Mouse (Mus musculus): ENCODE measurements around the gene S1pr4.

Gene S1pr4

DNA sequence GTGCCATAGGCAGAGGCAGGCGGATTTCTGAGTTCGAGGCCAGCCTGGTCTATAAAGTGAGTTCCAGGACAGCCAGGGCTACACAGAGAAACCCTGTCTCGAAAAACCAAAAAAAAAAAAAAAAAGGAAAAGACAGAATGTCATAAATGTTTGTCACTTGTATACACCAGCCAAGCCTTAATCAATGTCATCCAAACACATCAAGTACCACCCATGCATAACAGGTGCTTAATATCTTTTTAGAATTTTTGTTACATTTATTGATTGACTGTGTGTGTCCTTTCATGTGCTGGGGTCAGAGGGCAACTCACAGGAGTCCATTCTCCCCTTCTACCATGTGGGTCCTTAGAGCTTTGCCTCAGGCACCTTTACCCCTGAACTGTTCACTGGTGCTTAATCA lies at the start of gene S1pr4:
S1pr4 (minus strand) TSS at position 101 of the 400 bp plus-strand sequence.
- no peak for DNase-seq (ENCODE audit: low spot score in 2 of 2)

DNA sequence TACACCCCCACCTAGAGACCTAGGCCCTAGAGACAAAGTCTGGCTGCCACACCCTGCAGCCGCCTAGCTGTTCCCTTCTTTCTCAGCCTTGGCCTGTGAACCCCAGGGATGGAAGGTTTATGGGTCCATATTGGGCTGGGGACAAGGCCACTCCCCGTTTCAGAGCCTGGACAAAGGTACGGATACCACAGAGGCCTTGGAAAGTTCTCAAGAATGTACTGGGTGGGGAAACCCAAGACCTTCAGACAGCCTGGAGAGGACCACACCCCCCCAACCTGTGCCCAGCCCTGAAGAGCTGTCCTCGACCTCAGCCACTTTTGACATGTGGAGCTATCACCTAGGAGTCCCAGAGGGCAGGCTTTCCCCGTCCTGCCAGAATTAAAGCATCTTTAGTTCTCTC lies 49.0 kb upstream of the S1pr4 start:
- DNase-seq (ENCODE audit: low spot score in 2 of 2) = no peak

DNA sequence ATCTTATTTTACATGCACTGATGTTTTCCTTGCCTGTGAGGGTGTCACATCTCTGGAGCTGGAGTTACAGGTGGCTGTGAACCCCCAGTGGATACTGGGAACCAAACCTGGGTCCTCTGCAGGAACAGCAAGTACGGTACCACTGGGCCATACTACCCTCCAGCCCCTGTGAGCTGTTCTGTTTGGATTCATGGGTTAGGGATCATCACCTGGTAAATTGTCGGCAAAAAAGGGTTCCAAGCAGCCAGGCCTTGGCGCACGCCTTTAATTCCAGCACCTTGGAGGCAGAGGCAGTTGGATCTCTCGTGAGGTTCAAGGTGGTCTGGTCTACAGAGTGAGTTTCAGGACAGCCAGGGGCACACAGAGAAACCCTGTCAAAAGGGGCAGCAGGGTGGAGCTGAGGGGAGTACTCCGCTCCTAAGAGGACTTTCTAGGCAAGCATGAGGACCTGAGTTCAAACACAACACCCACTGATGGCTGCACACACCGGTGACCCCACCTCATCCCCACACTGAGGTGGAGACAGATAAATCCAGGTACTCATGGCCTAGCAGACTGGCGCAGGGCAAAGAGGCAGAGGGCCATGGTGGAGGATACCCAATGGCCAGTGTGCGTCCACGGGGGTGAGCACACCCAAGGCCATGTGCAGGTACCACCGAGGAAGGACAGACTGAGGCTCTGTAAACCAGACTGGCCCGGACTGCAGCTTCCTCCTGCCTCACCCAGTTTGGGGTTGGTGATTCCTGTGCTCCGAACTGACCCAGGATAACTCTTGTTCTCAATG lies 47.0 kb upstream of the S1pr4 start:
- no peak for DNase-seq (ENCODE audit: low spot score in 2 of 2)

DNA sequence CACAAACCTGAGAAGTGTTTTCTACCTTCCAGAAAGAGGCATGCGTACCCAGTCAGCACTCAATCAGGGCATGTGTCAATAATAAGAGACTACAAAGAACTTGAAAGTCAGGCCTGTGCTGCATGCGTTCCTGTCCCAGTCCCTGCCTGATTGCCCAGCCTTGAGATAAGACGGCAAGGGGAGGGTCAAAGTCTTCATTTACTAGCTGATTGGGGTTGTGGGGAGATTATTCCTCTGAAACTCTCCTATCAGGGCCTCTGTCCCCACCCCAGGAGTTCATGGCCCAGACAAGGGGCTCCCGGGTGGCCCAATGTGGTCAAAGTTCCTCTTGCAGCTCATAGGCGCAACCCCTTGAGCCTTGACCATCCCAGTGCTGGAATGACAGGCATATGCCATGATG lies 46.4 kb upstream of the S1pr4 start:
- no peak for DNase-seq (ENCODE audit: low spot score in 2 of 2)

DNA sequence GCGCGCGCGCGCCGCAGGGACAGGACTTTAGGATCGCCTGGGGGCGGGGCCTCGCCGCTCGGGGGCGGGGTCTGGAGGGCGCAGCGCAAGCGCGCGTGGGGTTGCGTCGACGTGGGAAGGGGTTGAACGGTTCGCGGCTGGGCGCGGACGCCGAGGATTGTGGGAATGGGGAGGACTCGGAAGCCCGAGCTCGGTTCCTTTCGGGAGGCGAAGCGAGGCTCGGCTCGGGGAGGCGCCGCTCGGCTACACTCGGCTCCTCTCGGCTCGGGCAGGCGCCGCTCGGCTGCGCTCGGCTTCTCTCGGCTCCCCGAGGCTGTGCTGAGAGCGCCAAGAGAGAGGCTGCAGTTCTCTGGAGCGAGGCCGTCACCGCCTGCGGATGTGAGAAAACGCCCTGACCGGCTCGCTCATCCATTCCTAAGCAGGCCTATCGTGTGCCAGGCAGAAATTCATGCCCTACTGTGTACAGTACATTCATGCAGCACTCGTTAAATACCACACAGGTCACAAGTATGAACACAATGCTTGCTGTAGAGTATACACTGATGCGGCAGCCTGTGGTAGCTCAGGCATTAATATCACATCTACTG lies 45.3 kb upstream of the S1pr4 start, which contains the start of gene Gna11:
Gna11 (minus strand) TSS at position 30 of the 587 bp plus-strand sequence.
- DNase-seq (ENCODE audit: low spot score in 2 of 2) = peak; percentile 99

DNA sequence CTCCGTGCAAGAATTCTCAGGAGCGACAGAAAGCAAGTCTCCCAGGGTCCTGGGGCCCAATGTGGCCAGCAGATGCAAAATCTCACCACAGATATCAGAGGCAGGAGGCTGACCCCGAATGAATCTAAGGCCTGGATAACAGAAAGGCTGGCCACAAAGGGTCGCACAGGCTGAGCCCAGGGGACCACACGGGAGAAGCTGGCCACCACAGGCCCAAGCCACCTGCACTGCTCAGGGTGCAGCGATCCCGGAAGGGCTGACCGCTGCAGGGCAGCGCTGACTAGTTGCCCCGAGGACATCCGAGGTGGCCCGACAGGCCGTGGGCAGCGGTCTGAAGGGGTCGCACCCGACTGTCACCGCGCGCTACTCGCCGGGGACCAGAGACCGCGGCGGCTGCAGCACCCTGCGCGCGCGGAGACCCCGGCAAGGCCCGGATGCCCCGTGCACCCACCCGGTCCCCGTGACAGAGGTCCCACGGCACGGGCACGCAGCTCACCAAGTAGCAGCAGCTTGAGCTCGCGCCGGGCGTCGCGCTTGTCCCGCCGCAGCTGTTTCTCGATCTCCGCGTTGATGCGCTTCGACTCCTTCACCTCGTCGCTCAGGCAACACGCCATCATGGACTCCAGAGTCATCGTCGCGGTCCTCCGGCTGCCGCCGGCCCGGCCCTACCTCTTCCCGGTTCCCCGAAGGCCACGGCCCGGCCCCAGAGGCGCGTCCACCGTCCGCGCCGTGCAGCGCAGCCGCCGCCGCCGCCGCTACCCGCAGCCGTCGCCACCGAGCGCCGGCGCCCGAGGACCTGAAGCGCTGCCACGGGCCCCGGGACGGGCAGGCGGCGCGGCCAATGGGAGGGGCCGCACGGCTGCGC lies 44.6 kb upstream of the S1pr4 start:
- no peak for DNase-seq (ENCODE audit: low spot score in 2 of 2)

DNA sequence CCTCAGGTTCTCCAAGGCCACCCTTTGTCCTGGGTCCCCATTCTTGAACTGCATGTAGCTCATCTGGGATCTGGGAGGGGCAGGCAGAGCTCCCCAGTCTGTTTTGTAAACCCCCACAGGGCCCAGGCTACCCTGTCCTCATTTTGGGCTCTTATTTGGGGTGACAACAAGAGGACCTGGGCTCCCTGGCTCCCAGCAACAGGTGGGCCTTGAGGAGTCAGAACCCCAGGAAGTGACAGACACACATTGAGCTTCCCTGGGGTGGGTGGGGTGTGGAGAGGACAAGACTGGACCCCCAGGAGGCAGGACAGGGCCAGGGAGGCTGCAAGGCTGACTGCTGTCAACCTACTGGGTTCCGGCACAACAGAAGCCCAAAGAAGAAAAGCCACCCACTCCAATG lies 43.7 kb upstream of the S1pr4 start:
- no peak for DNase-seq (ENCODE audit: low spot score in 2 of 2)

DNA sequence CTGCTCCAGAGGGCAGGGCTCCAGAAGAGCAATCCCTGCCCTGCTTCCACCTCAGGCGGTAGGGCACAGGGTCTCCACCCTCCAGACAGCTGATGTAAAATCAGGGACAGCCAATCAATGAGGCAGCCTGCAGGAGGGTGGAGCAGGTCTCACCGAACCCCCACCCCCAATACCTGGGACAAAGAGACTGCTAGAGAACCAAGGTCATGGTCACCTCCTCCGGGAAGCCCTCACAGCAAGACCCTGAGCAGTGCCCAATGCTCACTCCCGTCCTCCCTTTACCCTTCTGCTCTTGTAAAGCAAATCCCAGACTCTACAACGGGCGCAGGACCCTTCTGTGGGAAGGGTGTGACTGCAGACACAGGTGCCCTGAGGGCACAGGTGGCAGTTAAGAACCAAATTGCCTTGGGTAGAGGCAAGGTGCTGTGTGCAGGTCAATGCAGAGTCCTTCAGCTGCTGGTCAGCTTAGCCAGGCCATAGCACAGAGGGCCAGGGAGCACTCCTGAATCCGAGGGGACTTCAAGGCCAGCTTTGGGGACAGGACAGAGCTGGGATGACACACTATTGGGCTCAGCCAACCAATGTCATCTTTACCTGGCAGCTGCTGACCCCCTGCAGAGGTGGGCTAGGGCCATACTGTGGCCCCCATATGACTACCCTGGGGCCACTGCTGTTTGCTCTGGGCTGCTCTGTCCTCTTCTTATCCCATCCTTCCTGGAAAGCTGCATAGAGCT lies 43.0 kb upstream of the S1pr4 start:
- DNase-seq (ENCODE audit: low spot score in 2 of 2) = no peak

DNA sequence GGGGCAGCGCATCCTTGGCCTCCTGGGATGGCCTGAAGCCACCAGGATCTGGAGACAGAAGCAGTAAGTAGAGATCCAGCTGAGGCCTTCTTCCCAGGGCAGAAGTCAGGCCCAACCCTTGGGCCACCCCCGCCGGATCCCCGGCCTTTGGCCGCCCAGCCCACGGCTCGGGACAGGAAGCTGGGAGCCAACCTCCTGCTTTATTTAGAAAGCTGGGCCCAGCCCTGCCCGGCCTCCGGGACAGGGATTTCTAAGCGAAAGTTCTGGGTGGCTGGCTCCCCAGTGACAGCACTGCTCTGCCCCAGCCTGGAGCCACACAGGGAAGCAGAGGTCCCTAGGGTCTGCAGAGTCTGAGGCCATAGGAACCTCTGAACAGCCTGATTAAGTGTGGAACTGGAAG lies 41.9 kb upstream of the S1pr4 start:
- DNase-seq (ENCODE audit: low spot score in 2 of 2) = no peak

DNA sequence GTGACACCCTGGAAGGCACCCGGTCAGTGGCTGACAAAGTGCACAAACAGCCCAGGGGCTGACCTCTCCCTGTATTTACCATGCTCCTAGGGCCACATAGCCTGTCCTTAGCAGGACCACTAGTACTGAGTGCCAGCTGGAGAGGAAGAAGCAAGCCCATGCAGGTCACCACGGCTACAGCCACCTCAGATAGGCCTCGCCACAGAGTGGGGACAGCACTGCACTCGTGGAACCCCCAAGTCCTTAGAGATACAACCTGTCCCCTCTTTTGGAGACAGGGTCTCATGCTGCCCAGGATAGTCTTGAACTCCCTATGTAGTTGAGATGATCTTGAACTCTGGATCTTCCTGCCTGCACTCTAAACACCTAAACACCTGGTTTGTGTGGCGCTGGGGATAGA lies 41.4 kb upstream of the S1pr4 start:
- no peak for DNase-seq (ENCODE audit: low spot score in 2 of 2)

DNA sequence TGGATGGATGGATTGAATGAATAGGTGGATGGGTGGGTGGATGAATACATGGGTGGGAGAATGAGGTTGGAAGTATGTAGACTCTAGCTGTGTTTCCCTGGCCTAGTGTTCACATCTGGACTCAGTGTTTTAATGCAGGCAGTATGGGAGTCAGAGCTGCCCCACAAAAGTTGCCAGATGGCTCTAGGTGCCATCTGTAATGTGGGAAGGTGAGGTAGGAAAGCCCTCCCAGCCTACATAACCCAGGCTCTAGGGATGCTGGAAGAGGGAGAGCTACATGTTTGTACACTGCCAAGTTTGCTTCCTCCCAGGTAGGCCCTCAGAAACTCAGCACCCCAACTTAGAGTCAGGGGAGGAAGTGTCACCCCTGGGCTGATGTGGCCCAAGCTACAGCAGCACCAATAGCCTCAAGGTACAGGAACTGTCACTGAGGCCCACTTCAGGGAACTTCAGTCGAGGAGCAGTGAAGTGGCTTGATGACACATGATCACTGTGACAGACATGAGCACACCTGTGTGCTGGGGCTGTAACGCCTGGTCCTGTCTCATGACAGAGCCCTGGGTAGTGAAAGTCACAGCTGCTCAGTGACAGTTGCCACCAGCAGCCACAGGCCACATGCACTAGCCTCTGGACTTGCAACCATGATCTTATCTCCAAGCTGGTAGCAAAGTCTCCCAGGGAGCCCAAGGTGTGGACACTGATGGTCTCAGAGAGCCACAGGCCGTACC lies 38.6 kb upstream of the S1pr4 start:
- DNase-seq (ENCODE audit: low spot score in 2 of 2) = no peak

DNA sequence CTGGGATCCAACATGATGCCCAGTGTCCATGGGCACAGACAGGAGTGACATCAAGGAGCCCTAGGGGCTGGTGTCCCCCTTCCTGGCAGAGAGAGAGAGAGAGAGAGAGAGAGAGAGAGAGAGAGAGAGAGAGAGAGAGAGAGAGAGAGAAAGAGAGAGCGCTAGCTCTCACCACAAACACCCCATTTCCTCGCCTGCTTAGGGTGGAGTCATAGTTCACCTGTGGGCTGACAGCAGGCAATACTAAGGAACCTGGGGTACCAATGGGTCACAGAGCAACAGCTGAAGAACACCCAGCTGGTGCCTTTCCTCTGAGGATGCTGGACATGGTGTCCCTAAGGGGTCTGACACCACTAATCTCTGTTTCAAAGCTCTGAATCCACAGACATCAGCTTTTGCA lies 37.5 kb upstream of the S1pr4 start:
- no peak for DNase-seq (ENCODE audit: low spot score in 2 of 2)

DNA sequence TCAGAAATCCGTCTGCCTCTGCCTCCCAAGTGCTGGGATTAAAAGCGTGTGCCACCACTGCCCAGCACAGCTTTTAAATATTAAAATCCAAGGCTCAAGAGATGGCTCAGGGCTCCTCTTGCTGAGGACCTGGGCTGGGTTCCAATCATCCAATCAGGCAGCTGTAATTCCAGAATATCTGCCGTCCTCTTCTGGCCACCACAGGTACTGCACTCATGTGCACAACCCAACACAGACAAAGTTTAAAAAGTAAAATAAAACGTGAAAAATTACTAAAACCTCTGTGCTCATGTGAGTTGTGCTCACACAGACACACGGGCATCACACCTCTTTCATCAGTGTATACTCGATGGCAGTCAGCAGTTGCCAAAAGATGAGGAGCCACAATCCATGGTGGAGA lies 36.8 kb upstream of the S1pr4 start:
- no peak for DNase-seq (ENCODE audit: low spot score in 2 of 2)

DNA sequence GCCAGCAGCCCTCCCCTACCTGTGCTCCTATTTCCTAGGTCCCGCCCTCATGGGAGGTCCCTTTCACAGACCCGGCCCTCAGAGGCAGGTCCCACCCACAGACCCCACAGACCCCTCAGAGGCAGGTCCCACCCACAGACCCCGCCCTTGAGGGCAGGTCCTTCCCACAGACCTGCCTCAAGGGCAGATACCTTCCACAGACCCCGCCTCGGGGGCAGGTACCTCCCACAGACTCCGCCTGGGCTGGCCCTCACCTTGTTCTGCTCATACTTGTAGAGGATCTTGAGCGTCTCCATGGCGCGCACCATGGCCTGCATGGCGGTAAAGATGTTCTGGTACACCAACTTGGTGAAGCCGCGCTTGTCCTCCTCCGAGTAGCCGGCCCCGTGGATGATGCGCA lies 34.9 kb upstream of the S1pr4 start:
- no peak for DNase-seq (ENCODE audit: low spot score in 2 of 2)

DNA sequence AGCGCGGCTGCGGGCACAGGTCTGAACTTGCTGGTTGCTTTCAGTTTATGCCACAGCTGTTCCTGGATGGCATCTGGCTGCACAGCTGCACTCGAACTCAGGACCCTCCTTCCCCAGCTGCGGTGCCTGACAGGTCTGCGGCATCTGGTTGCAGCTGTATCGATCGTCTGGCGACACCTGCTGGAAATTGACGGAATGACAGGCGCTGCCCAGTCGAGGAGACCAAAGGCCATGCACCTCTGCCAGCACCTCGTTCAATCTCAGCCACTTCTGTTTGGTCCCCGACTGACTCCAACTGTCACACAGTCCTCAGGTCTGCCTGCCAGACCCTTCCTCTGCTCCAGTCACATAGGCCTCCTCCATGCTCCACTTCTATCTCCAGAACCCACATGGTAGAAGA lies 26.8 kb upstream of the S1pr4 start:
- DNase-seq (ENCODE audit: low spot score in 2 of 2) = peak; percentile 71 to 77

DNA sequence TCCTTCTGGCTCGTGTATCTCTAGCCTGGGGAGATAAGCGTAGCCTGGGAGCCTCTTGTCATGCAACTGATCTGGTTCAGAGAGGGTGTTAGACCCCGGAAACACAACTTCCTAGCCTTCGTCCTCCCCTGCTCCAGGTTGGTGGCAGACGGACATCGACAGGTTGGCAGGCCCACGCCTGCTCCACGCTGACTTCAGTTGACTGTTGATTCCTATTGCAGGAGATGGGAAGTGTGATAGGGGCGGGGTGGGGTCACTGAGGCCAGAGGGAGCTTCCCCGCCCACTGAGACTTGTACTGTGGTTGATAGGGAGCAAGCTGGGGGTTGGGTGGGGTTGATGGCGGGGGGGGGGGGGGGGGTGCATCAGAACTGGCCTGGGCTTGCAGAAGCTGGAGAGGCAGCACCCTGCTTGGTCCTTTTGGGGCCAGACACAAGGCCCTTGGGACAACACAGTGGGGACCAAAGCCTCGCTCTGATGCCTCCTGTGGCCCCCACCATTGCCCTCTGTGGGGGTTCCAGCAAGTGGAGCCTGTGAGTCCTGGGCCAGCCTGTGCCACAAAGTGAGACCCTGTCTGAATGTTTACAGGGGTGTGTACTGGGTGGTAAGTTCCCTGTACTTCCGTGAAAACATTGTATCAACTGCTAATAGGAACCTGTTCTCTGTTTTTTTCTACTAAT lies 25.2 kb upstream of the S1pr4 start:
- DNase-seq (ENCODE audit: low spot score in 2 of 2) = no peak

DNA sequence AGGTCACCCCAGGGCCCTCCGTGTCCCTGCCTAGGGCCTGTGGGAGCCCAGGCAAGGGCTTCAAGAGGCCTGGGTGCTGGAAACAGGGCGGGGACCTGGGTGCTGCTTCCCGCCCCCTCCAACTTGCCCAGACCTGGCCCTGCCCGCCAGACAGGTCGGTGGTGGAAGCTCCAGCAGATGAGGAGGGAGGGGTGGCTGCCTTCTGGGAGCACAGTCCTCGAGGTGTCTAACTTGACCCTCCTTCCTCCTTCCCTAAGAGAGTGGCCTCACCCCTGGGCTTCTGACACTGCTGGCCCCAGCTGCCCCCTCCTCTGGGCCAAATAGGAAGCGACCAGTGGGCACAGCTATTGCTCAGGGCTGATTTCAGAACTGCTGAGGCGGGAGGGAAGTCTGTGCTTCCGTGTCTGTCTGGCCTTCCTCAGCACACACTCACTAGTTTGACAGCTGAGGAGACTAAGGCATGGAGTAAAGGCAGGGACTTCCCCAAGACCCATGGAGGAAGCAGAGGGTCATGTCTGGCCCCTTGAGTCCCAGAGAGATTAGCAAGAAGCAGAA lies 24.2 kb upstream of the S1pr4 start, which contains the start of gene Gna15:
Gna15 (minus strand) TSS at position 175 of the 555 bp plus-strand sequence.
- no peak for DNase-seq (ENCODE audit: low spot score in 2 of 2)

DNA sequence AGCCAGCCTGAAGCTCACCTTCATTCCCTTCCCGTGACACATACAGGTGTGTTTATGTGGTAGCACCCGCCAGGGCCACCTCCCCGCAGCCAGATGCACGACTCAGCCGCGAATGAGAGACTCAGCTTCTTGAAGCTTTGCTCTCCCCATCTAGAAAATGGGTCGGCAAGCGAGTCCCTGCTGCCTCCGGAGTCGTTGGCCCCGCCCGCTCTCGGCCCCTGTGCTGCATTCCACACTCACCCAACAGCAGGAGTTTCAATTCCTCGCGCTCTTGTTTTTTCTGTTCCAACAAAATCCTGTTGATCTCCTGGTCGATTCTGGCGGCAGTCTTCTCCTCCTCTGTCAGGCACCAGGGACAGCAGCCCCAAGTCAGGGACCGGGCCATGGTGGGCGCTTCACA lies 23.6 kb upstream of the S1pr4 start:
- no peak for DNase-seq (ENCODE audit: low spot score in 2 of 2)

DNA sequence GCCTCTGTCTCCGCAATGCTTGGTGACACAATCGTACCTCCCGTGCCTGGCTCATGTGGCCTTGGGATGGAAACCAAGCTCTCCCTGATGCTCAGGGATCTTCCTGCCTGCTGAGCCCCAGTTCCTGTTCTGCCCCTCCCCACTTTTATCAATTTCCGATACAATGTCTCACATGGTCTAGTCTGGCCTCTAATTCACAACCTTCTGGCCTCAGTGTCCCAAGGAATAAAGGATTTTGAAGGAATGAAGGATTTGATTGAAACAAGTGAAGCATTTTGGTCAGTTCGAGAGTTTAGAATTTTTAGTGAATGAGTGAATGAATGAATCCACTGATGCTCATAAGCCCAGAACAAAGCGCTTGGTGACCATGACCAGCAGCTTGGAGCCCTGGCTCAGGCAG lies 23.2 kb upstream of the S1pr4 start:
- DNase-seq (ENCODE audit: low spot score in 2 of 2) = no peak

DNA sequence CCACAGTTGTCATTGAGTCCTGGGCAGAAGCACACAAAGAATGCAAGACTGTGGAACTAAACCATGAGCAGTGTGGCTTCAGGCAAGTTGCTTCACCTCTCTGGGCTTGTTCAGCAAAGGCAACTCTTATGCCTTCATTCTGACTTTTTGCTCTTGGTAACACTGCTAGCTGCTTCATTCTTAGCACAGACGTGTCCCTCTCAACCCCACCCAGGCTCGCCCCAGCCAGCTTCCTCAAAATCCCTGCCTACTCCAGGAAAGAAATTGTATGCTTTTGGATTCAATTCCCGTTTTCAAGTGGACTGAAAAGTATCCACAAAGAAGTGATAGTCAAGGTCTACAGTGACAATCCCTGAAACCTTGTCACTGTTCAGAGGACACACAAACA lies 20.0 kb upstream of the S1pr4 start:
- no peak for DNase-seq (ENCODE audit: low spot score in 2 of 2)

Data from right cerebral cortex, adult 2 months (tissue).